In genomic region chr14:23397642-23398041, GRCm38 (mm10) we compare ENCODE assay signal across 17 mouse cellular contexts.
DNase-seq lines count a peak whose midpoint lies in the region.
"Had no signal": no experiment of that assay in that cellular context is flagged by ENCODE, and none has a peak within 500 bp of the region (broad histone marks: within the 10 kb centered on the region; RNA-seq: fewer than 3 reads in every experiment).

No protein-coding gene starts in this region.

- peak; percentile 17 for DNase-seq in heart, adult 11 months
- no peak for DNase-seq in heart, postnatal 10 days
- peak; percentile 55 for DNase-seq in ES-CJ7 (ENCODE audit: low read depth, low spot score)
- DNase-seq in ZHBTc4 (ENCODE audit: low read depth, low spot score), result peak; percentile 63
- no peak for DNase-seq in kidney, adult 18-20 months
- DNase-seq in urinary bladder, postnatal 10 days (ENCODE audit: low spot score), result no peak
- DNase-seq: adrenal gland, adult 2 months; adrenal gland, postnatal 14 days; cerebellum, adult 11 months; cerebellum, adult 2 months; cerebellum, adult 9-11 months; cerebellum, postnatal 25 days; forebrain, postnatal 0 days; gastrocnemius, adult 2 months; gastrocnemius, postnatal 14 days; heart, adult 18-20 months; heart, postnatal 36 days had no signal

- intact Hi-C loops in heart, postnatal 10 days (cut with DNase I), result loop anchor here (2.0 kb wide), 1 partner anchor 35 kb away; no protein-coding TSS in a partner anchor

Comparison
In these comparisons a context has a peak if more than half of its experiments do, and no peak if none do; other contexts are left out.
1. DNase-seq: peak in heart, adult 11 months (single experiment), ES-CJ7 (single experiment) and ZHBTc4 (single experiment); none in heart, postnatal 10 days (0 of 2), kidney, adult 18-20 months (single experiment) and urinary bladder, postnatal 10 days (single experiment).